Mouse (Mus musculus) layer of hippocampus, adult 11-12 months (tissue): ENCODE results near the gene Zdhhc17.
A peak's percentile ranks its signal among the peaks of the same experiment; 100 is the strongest.

Experiments used
- DNase-seq: peaks from one replicate; pipeline ENCODE4 v3.0.0; 2022; ENCODE audit warnings: low spot score

Zdhhc17 gene

DNA sequence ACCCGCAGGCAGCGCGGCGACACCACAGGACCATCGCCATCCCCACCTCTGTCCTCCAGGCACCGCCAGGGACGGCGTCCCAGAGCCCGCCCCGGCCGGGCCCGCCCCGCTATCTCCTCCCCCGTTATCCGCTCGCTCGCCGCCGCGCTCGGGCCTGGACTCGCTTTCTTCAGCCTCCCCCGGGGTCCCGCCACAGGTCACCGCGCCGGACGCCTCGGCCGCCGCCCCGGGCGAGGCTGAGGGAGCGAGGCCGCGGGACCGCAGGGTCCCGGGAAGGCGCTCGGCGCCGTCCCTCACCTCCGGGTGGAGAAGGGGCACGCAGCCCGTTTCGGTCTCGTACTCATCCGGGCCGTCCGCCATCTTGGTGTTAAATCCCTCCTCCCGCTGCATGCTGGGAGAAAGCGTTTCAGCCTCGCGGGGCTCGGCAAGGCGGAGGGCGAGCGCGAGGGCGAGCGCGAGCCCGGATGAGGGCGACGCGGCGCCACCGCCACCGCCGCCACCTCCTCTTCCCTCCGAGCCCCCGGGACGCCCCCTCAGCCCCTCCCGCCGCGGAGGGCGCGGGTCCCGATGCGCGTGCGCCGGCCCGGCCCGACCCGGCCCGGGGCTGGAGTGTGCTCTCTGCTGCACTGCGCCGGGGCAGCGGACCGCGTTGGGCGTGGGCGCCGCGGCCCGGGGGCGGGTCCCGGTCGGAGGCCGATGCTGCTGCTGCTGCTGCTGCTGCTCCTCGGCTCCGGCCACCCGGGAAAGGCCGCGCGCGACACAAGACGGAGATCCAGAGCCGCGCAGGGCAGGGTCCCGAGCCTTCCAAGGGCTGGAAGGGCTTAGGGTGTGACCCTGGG, at the start of gene Zdhhc17:
Zdhhc17 (minus strand) TSS at position 500 of the 839 bp plus-strand sequence.
- DNase-seq, result peak; percentile 88

DNA sequence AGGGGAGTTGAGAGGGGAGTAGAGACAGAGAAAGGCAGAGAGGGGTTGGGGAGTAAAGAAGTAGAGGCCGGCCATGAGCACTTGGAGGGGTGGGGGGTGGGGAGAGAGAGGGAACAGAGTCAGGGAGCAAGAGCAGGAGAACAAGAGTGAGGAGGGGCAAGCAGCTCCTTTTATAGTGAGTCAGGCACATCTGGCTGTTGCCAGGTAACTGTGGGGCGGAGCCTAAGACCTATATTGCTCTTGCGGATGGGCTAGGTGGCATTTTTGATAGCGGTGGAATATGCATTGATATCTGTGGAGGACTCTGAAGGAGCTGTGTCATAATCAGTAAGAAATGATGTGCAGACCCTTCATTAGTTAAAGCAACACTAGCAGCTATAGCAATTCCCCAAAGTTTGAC, 45.8 kb upstream of the Zdhhc17 start:
- no peak for DNase-seq

- no peak for DNase-seq
Measured at GRCm38 (mm10) chr10:111051606-111052005, 41.7 kb upstream of the Zdhhc17 start.

- DNase-seq, result no peak
Measured at GRCm38 (mm10) chr10:111050511-111050910, 40.6 kb upstream of the Zdhhc17 start.

DNA sequence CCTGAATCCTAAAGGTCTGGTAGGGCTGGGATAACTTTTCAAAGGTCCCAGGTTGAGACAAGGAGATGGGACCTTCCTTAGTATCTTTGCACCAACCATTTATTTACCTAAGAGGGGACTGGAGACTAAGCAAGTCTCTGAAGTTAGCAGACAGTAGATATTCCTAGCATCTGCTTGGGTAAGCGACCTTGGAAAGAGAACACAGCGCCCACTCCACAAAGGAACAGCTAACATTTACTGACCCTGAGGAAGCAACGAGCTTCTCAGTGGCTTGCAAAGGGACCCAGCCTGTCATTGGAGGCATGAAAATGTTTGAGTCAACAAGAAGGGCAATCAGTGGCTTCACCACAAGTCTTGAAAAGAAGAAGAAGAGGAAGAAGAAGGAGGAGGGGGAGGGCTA, 40.1 kb upstream of the Zdhhc17 start:
- no peak for DNase-seq

DNA sequence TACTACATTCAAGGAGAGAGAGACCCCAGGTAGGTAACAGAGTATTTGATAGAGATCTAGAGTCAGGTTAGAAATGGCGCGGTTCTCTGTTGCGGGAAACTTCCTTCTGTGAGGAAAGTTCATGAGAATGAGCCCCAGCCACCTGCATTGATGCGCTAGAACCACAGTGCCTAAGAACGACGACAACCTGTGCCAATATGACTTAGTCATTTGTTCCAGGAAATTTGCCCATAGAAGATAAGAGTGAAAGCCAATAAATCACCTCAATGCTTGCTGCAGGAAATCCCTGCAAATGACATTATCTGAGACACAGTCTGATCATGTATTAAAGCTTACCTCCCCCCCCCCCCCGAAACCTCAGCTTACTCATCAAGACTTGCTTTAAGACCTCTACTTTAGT, 38.0 kb upstream of the Zdhhc17 start:
- DNase-seq, result no peak

GRCm38 (mm10) chr10:111040078-111040656, 30.2 kb upstream of the Zdhhc17 start:
- DNase-seq, result no peak

DNA sequence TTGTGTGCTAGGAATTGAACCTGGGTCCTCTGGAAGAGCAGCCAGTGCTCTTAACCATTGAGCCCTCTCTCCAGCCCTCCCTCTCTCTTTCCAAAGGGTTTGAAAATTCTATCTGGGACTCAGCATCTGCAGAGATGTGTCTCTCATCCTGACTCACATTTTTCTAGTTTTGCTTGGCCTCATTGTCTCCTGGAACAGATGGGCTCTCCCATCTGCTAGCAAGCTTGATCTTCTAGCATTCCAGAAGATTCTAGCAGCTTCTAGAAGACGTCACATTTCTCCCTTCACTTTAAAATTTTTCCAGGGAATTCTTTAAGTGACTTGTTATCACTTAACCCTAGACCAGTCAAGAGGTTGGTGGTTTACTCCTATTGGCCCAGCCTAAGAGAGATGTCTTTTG, 26.9 kb upstream of the Zdhhc17 start:
- peak; percentile 13 for DNase-seq

GRCm38 (mm10) chr10:111035134-111035533, 25.2 kb upstream of the Zdhhc17 start:
- no peak for DNase-seq

- DNase-seq, result peak; percentile 43
Measured at GRCm38 (mm10) chr10:111031511-111032365, 21.8 kb upstream of the Zdhhc17 start.

GRCm38 (mm10) chr10:111030845-111031244, 20.9 kb upstream of the Zdhhc17 start:
- no peak for DNase-seq

DNA sequence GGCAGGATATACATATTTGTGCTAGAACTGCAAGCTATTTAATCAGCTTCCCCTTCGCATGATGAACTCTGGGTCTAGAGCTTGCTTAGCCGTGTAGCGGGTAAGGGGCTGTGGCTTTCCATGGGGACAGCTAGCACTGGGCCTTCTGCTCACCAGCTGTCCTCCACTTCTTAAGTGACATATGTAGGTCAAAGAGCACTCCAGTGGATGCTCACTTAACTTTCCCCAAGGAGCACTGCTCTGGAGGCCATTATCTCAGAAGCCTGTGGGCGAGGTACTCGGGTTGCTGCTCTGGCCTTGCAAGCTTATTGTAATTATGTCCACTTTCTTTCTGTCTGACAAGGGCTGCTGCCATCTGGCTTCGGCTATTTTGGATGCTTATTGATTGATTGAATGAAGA, 16.2 kb upstream of the Zdhhc17 start:
- DNase-seq, result no peak

- DNase-seq, result no peak
Measured at GRCm38 (mm10) chr10:111024746-111025145, 14.8 kb upstream of the Zdhhc17 start.

DNA sequence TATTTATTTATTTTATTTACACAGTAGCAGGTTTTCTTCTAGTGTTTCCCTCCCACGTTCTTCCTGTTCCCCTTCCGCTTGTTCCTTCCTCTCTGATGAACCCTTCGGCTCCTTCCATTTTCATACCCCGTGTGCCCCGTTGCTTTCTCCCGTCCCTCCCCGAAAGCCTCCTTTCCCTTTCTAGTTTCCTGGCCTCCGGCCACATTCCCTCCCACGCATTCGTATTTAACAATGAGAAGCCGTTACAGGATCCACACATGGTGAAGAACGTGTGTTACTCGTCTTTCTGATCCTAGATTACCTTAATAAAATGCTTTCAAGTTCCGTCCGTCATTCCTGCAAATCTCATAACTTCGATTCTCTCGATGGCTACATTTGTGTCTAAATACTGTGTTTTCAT, 4.5 kb upstream of the Zdhhc17 start:
- peak; percentile 50 for DNase-seq

DNA sequence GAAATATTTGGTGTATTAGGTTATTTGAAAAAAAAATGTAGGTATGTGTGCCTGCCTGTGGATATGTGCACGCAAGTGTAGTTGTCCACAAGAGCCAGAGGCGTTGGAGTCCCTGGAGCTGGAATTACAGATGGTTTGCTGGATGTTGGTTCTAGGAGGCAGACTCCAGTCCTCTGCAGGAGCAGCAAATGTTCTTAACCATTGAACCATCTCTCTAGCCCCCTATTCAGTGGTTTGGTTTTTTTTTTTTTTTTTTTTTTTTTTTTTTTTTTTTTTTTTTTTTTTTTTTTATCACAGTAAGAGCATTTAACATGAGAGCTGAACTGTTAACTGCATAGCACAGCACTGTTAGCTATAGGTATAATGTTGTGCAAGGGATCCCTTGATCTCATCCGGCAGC, 3.3 kb upstream of the Zdhhc17 start:
- DNase-seq, result no peak

DNA sequence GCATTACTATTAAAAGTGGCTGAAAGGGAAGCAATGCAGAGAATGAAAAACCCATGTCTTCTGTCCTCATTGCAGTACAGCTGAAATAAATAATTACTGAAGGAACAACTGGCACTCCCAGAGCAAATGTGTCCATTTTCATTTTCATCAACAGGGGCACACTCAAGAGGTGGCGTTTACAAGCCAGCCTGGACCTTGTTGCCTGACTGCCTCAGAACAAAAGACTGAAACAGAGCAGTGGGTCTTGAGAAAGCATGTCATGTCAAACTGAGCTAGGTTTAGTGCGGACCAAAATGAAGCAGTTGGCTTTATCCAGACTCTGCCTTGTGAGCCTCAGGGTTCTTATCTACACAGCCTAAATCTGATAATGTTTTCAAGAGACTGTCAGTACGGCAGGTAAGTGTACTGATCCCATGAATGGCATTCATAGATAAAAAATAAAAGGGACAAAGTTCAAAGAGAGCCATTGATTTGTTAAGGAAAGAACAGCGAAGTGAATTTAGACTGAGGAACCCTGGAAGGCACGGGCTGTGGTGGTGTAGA, 2.6 kb upstream of the Zdhhc17 start:
- no peak for DNase-seq

- no peak for DNase-seq
Measured at GRCm38 (mm10) chr10:111011226-111011765, 1.4 kb upstream of the Zdhhc17 start.

- peak; percentile 25 for DNase-seq
Measured at GRCm38 (mm10) chr10:111010480-111011225, 713 bp upstream of the Zdhhc17 start.

DNA sequence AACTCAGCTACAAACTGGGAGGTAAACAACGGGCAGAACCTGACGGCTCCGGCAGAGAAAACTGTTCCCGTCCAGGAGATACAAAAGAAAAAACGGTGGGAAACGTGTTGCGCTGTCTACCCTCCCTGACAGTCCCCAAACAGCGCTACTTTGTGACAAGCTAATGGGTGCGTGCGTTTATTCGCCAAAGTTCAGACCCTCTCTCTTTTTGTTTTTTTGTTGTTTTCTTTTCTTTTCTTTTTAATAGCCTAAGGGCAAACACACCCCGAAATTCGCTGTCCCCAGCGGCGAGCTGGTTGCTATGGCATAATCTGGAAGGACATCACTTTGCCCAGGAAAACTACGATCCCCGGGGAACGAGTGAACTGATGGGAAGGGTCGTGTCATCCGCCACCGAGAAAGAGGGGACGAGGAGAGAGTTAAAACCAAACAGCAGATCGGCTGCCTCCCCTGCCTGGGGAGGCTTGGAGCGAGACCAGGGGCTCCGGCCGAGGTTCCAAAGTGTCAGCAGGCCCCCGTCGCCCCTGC, 763 bp downstream of the Zdhhc17 start:
- DNase-seq, result no peak

- no peak for DNase-seq
Measured at GRCm38 (mm10) chr10:111007687-111008086, 2.3 kb downstream of the Zdhhc17 start.
